Mouse (Mus musculus) Muller cell, postnatal 12 days (primary cell): ENCODE measurements around the gene Shq1.

Experiments
- DNase-seq: peaks from one replicate; pipeline ENCODE4 v3.0.0-alpha.2; 2015; ENCODE audit errors: inconsistent ontology term

Gene Shq1

GRCm38 (mm10) chr6:100529673-100530072, 141.3 kb downstream of the Shq1 start:
- no peak for DNase-seq

- DNase-seq, result no peak
Measured at GRCm38 (mm10) chr6:100528556-100528955, 142.4 kb downstream of the Shq1 start.

GRCm38 (mm10) chr6:100527972-100528371, 143.0 kb downstream of the Shq1 start:
- no peak for DNase-seq

- no peak for DNase-seq
Measured at GRCm38 (mm10) chr6:100527161-100527560, 143.8 kb downstream of the Shq1 start.

GRCm38 (mm10) chr6:100526066-100526465, 144.9 kb downstream of the Shq1 start:
- DNase-seq, result peak; percentile 52

GRCm38 (mm10) chr6:100525496-100525895, 145.5 kb downstream of the Shq1 start:
- peak; percentile 29 for DNase-seq

- DNase-seq, result no peak
Measured at GRCm38 (mm10) chr6:100522495-100522894, 148.5 kb downstream of the Shq1 start.

- DNase-seq, result no peak
Measured at GRCm38 (mm10) chr6:100521615-100522398, 149.2 kb downstream of the Shq1 start.

GRCm38 (mm10) chr6:100520558-100521099, 150.3 kb downstream of the Shq1 start:
- no peak for DNase-seq

- DNase-seq, result no peak
Measured at GRCm38 (mm10) chr6:100519837-100520236, 151.1 kb downstream of the Shq1 start.
